8 mouse cellular contexts compared by ENCODE assay signal in genomic region chr8:126583534-126583933, GRCm38 (mm10). TPM values are rescaled to one million over a fixed set of nuclear protein-coding genes. Genes with fewer than 3 reads are reported as not detected.
DNase-seq lines count a peak whose midpoint lies in the region; ATAC-seq and TF ChIP-seq lines count a peak whose summit lies in the region.

No protein-coding gene starts in this region.

- WGBS in forebrain, embryonic 15.5 days, result 1% methylated on average over 13 of the region's 13 CpGs
- WGBS in intestine, embryonic 15.5 days, result 9% methylated on average over 13 of the region's 13 CpGs
- 12% methylated on average over 13 of the region's 13 CpGs for WGBS in liver, embryonic 15.5 days (ENCODE audit: insufficient replicate concordance)

- peaks cover 10 to 38% of the 10 kb centered on the region in 2 experiments for H3K36me3 ChIP-seq in CH12.LX (replicated peaks in 1 of 2; ENCODE audit: control insufficient read depth in 1 of 2, insufficient read depth in 1 of 2, low read length in 1 of 2)
- no peaks in the 10 kb centered on the region for H3K36me3 ChIP-seq in forebrain, embryonic 15.5 days
- H3K36me3 ChIP-seq in intestine, embryonic 15.5 days, result no peaks in the 10 kb centered on the region
- H3K36me3 ChIP-seq in liver, embryonic 15.5 days (replicated peaks), result peaks cover 11% of the 10 kb centered on the region

- no peak for ATAC-seq in forebrain, embryonic 15.5 days (replicated peaks)
- peak; percentile 39 for ATAC-seq in intestine, embryonic 15.5 days
- no peak; the same call in 1 of the 2 replicates for ATAC-seq in liver, embryonic 15.5 days (ENCODE audit: insufficient read depth)

- DNase-seq in CH12.LX (ENCODE audit: extremely low read depth), result no peak
- DNase-seq in Muller cell, postnatal 12 days (ENCODE audit: inconsistent ontology term), result peak; percentile 44
- peak; percentile 69 for DNase-seq in retina, postnatal 1 day
- no peak for DNase-seq in gastrocnemius, postnatal 10 days
- no peak for DNase-seq in layer of hippocampus, postnatal 25 days (ENCODE audit: extremely low spot score in 1 of 2, low spot score in 1 of 2)

- no peak overlapping the region for H3K4me3 ChIP-seq in CH12.LX (replicated peaks in 1 of 3; ENCODE audit: low read depth in 2 of 3, low read length in 2 of 3, poor library complexity in 1 of 3)
- peak overlapping the region; percentile 50 for H3K4me3 ChIP-seq in forebrain, embryonic 15.5 days
- peak overlapping the region; percentile 42 for H3K4me3 ChIP-seq in intestine, embryonic 15.5 days (replicated peaks)
- peak overlapping the region; percentile 65 for H3K4me3 ChIP-seq in liver, embryonic 15.5 days (replicated peaks)

- TF ChIP-seq POLR2A in CH12.LX (IDR thresholded peaks at IDR 0.05; ENCODE audit: low read depth, low read length), result no peak

- peaks cover 20 to 57% of the 10 kb centered on the region in 2 experiments for H3K4me1 ChIP-seq in CH12.LX (ENCODE audit: control insufficient read depth in 1 of 2, insufficient read depth in 2 of 2)
- H3K4me1 ChIP-seq in forebrain, embryonic 15.5 days, result peaks cover 56% of the 10 kb centered on the region
- H3K4me1 ChIP-seq in intestine, embryonic 15.5 days (replicated peaks), result peaks cover 32% of the 10 kb centered on the region
- H3K4me1 ChIP-seq in liver, embryonic 15.5 days (replicated peaks), result peaks cover 58% of the 10 kb centered on the region

- peak overlapping the region; percentile 82 for H3K4me2 ChIP-seq in CH12.LX (ENCODE audit: insufficient read depth, low read depth, poor library complexity, severe bottlenecking)
- peak overlapping the region; percentile 96 for H3K4me2 ChIP-seq in forebrain, embryonic 15.5 days (replicated peaks)
- peak overlapping the region; percentile 88 for H3K4me2 ChIP-seq in intestine, embryonic 15.5 days (replicated peaks)
- peak overlapping the region; percentile 99 for H3K4me2 ChIP-seq in liver, embryonic 15.5 days

- no peak for TF ChIP-seq RAD21 in CH12.LX (IDR thresholded peaks at IDR 0.05; ENCODE audit: low read depth, low read length)

- peaks cover 29% of the 10 kb centered on the region for H3K79me2 ChIP-seq in CH12.LX (replicated peaks; ENCODE audit: control insufficient read depth, extremely low read depth, insufficient read depth, poor library complexity, severe bottlenecking)

- TF ChIP-seq CTCF in CH12.LX (conservative IDR thresholded peaks at IDR 0.05 in 1 of 2, IDR thresholded peaks at IDR 0.05 in 1 of 2; ENCODE audit: low read depth in 2 of 2, low read length in 2 of 2), result no peak

- peaks cover 15% of the 10 kb centered on the region for H3K9me3 ChIP-seq in CH12.LX (replicated peaks; ENCODE audit: low read length)
- H3K9me3 ChIP-seq in forebrain, embryonic 15.5 days, result no peaks in the 10 kb centered on the region
- H3K9me3 ChIP-seq in intestine, embryonic 15.5 days, result no peaks in the 10 kb centered on the region
- no peaks in the 10 kb centered on the region for H3K9me3 ChIP-seq in liver, embryonic 15.5 days (replicated peaks)

- dilution Hi-C loops in CH12.LX (cut with MboI; ENCODE audit: extremely low pct_ligation_motif_present, extremely low pct_unique_long_range_greater_than_20kb, low sequenced_read_pairs), result no loop called here

- in situ Hi-C loops in CH12.LX (cut with MboI; ENCODE audit: low pct_ligation_motif_present, low pct_unique_long_range_greater_than_20kb, low sequenced_read_pairs), result loop anchor here (5.0 kb wide), 1 partner anchor 86 kb away; no protein-coding TSS in a partner anchor

- H3K27ac ChIP-seq in CH12.LX (ENCODE audit: insufficient read depth, low read depth), result no peak overlapping the region
- peak overlapping the region; percentile 92 for H3K27ac ChIP-seq in forebrain, embryonic 15.5 days (replicated peaks)
- peak overlapping the region; percentile 96 for H3K27ac ChIP-seq in intestine, embryonic 15.5 days
- peak overlapping the region; percentile 89 for H3K27ac ChIP-seq in liver, embryonic 15.5 days (replicated peaks)

- TF ChIP-seq EP300 in CH12.LX (IDR thresholded peaks at IDR 0.05; ENCODE audit: low read length), result no peak

- H3K27me3 ChIP-seq in CH12.LX (replicated peaks), result no peaks in the 10 kb centered on the region
- H3K27me3 ChIP-seq in forebrain, embryonic 15.5 days, result no peaks in the 10 kb centered on the region
- H3K27me3 ChIP-seq in intestine, embryonic 15.5 days (replicated peaks), result no peaks in the 10 kb centered on the region
- no peaks in the 10 kb centered on the region for H3K27me3 ChIP-seq in liver, embryonic 15.5 days

- no peak overlapping the region; the same call in 1 of the 2 replicates for H3K9ac ChIP-seq in CH12.LX (ENCODE audit: insufficient read depth, low read depth)
- peak overlapping the region; percentile 54 for H3K9ac ChIP-seq in forebrain, embryonic 15.5 days (replicated peaks)
- 0 out of 2 replicates have a peak overlapping the region, but pooled peaks have one; percentile 17 for H3K9ac ChIP-seq in intestine, embryonic 15.5 days
- peak overlapping the region; percentile 67 for H3K9ac ChIP-seq in liver, embryonic 15.5 days

TF ChIP-seq in CH12.LX, 34 proteins besides CTCF, POLR2A, EP300 and RAD21:
- TF ChIP-seq ELF1 (IDR thresholded peaks at IDR 0.05; ENCODE audit: low read depth, low read length) (no peak), MXI1 (IDR thresholded peaks at IDR 0.05; ENCODE audit: low read depth, low read length) (peak; percentile 14; the same call in 1 of the 2 replicates), ZNF384 (IDR thresholded peaks at IDR 0.05; ENCODE audit: low read depth, low read length) (no peak), ETS1 (conservative IDR thresholded peaks at IDR 0.05; ENCODE audit: low read depth, low read length) (0 out of 2 replicates have a peak, but pooled peaks have one; percentile 15), SIN3A (IDR thresholded peaks at IDR 0.05; ENCODE audit: low read length) (peak; percentile 42; the same call in 1 of the 2 replicates)
TF ChIP-seq in CH12.LX: peak in this region for 3.

RNA-seq across cellular contexts. Expression of gene Irf2bp2, which starts 10.3 kb away (rescaled TPM):
- total RNA-seq in CH12.LX (2012; rRNA removed) (20.2 and 28.6 TPM in 2 replicates), CH12.LX (2014; rRNA removed) (30.3 and 31.2 TPM in 2 replicates)
- polyA plus RNA-seq in CH12.LX (2012; ENCODE audit: insufficient read length, low read depth), result 17.8 and 19.9 TPM in 2 replicates
- polyA plus RNA-seq in forebrain, embryonic 15.5 days (2015; fragmentation: Nextera tagmentation; extraction: Ambion mirVana), result 10.5 and 11.1 TPM in 2 replicates
- 14.1 and 16.1 TPM in 2 replicates for polyA plus RNA-seq in intestine, embryonic 15.5 days (2015; fragmentation: Nextera tagmentation; extraction: Ambion mirVana)
- 3.8 and 4.0 TPM in 2 replicates for polyA plus RNA-seq in liver, embryonic 15.5 days (2015; fragmentation: Nextera tagmentation; extraction: Ambion mirVana)
- total RNA-seq in gastrocnemius, postnatal 10 days (2021), result 10 to 100 TPM; 53.3 to 55.5 TPM
- total RNA-seq in layer of hippocampus, postnatal 25 days (2021), result 10 to 100 TPM; 55.4 to 59.0 TPM

Comparison
In these comparisons a context has a peak if more than half of its experiments do, and no peak if none do; other contexts are left out.
1. DNase-seq: peak in Muller cell, postnatal 12 days (single experiment) and retina, postnatal 1 day (single experiment); none in CH12.LX (single experiment), gastrocnemius, postnatal 10 days (single experiment) and layer of hippocampus, postnatal 25 days (0 of 2).
2. H3K4me3 ChIP-seq: peak in forebrain, embryonic 15.5 days (single experiment), intestine, embryonic 15.5 days (single experiment) and liver, embryonic 15.5 days (single experiment); none in CH12.LX (0 of 3).
3. Peak in every context shown above with its lines, with median percentiles within 50 percentile points of each other: H3K4me2 ChIP-seq.